Mouse (Mus musculus) lung, adult 18-20 months (tissue): Measurements from ENCODE around the gene Tmem231.

ENCODE experiments used
- DNase-seq, 2 experiments: peaks; one replicate each; pipeline ENCODE4 v3.0.0; 2022; ENCODE audit warnings: mixed read lengths in 2 of 2

Gene Tmem231

GRCm38 (mm10) chr8:111933348-111934076, at the start of gene Tmem231:
Tmem231 (minus strand) TSS chr8:111933881.
- peak; percentile 91 to 94 for DNase-seq

DNA sequence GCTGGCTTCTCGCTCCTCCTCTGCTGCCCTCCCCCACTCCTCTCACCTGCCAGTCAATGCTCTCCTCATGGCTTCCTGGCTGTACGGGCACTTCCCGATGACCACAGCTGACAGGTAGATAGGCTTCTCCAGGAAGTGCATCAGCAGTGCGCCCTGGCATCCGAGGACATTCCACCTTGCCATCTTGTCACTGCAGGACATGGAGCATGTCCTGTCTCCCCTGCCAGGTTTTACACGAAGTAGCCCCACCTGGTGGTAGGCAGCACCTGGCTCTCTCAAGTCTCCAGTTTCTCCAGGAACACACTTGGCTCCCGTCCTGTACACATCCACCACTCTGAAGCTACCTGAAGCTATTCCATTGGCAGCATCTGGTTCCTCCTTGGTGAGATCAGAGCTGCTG, 48.4 kb upstream of the Tmem231 start:
- DNase-seq: peak in 1 of 2 experiments; percentile 12

DNA sequence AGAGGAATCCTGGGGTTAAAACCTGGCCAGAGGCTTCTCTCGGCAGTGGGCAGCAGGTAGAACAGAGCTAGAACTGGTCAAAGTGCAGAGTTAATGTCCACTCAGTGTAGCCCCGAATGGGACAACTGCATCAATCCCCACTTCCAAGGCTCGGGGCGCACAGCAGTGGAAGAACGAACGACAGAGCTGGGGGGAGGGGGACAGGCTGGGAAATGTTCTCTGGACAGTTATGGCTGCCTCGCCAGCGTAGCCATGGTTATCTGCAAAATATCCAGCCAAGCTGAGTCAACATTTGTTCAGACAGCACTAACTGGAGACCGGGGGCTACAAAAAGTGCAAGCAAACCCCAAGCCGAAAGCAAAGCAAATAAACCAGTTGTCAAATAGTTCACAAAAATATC, 44.5 kb upstream of the Tmem231 start:
- no peak for DNase-seq

DNA sequence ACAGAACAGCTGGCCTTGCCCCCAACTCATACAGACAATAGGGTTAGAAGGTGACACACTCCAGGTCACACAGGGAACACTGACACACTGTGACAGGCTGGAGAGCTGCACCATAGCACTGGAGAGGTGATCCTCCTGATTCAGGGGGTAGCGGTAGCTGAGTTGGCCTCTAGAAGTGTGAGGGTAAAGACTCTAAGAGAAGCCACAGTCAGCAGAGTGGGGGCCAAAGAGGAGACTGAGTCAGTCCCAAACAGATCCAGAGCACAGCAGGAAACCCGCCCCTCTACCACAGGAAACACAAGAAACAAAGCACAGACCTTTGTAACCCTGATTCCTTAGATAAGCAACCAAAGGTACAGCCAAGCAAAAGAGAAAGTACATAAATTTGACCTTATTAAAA, 42.6 kb upstream of the Tmem231 start:
- no peak for DNase-seq

GRCm38 (mm10) chr8:111975706-111976105, 42.0 kb upstream of the Tmem231 start:
- DNase-seq: no peak

- no peak for DNase-seq
These were observed 40.5 kb upstream of the Tmem231 start for GRCm38 (mm10) chr8:111974138-111974537.

- DNase-seq: no peak
These were observed 35.3 kb upstream of the Tmem231 start for GRCm38 (mm10) chr8:111968991-111969390.

GRCm38 (mm10) chr8:111968541-111968940, 34.9 kb upstream of the Tmem231 start:
- no peak for DNase-seq

GRCm38 (mm10) chr8:111967246-111967870, 33.7 kb upstream of the Tmem231 start:
- DNase-seq: no peak

DNA sequence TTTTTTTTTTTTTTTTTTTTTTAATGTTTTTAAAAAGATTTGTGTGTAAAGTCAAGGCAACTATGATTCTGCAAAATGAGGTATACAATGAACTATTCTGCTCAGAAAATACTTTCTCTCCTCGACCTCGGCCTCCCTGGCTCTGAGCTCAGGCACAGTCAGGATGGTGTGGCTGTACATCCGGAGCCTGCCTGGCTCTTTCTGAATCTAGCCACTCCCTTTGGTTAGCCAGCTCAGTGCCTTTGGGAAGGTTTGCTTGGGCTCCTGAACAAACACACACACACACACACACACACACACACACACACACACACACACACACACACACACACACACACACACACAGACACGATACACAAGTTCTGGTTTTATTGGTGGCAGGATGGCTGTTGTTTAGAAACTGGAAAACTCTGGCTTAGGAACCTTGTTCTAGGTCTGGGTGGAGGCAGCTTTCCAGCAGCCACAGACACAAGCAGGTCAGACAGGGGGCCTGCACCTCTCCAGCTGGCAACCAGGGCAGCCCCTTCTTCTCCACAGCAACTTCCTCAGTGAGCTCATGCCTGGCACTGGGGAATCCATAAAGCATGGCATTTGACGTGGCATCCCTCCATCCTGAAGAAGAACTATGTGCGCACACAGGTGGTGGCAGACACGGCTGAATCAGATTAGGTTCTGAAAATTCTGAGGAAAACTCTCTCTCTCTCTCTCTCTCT, 31.3 kb upstream of the Tmem231 start:
- DNase-seq: no peak

DNA sequence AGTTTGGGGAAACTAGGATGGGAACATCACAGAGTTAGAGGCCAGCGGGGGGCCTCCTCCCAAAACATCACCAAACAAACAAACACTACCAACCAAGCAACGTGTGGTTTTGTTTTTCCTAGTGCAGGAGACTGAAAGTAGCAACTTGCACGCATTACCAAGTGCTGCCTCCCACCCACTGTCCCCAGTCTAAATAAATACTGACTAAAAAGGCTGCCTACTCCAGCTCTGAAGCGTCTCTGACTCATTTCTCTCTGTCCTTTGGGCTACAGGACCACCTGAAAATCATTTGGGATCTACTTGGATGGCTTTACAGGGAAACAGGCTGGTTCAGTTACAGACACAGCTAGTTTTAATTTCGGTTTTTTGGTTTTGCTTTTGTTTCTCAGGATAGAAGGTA, 30.7 kb upstream of the Tmem231 start:
- DNase-seq: no peak

- no peak for DNase-seq
These were observed 29.9 kb upstream of the Tmem231 start for GRCm38 (mm10) chr8:111963546-111963945.

- DNase-seq: no peak
These were observed 29.4 kb upstream of the Tmem231 start for GRCm38 (mm10) chr8:111963091-111963490.

- DNase-seq: no peak
These were observed 28.9 kb upstream of the Tmem231 start for GRCm38 (mm10) chr8:111962589-111962988.

GRCm38 (mm10) chr8:111961330-111961729, 27.6 kb upstream of the Tmem231 start:
- DNase-seq: no peak

DNA sequence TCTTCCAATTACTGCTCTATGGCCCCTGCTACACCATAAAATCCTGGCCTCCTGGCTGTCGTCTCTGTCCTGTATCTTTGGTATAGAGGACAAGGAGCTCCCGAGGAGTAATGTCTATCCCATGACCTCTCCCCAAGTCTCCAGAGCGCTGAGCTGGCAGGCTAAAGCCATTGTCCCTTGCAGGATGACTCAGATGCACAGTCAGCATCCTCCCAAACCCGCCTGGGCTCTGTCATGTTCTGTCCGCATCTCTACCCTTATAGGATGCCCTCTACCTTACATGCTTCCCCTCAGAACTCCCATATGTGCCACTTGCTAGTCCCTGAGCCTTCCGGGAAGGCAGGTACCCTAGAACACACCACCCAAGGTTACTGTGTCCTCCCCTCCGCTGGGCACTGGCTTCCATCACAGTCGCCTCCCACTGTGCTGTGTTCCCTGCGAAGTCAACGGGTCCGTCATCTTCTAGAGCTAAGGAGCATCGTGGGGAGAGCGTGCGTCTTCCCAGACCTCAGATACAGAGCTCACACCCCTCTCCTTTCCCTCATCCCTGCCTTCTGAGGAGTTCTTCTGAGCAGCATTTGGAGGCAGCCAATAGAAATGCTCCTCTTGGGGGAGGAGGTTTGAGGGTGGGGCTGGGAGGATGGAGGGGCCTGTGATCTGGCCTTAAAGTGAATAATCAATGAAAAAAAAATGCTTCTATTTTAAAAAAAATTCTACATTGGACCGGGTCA, 27.1 kb upstream of the Tmem231 start:
- no peak for DNase-seq

DNA sequence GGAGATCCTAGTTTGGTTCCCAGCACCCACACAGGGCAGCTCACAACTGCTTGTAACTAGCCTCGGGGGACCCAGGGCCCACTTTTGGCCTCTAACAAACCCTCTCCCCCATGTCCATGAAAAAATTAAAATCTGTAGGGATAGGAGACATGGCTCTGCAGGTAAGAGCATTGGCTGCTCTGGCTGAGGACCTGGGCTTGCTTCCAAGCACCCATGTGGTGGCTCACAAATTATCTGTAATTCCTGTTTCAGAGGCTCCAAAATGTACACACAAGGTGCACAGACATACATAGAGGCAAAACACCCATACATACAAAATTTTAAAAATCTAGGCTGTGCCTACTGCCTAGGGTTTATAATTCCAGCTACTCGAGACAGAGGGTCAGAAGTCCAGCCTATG, 23.6 kb upstream of the Tmem231 start:
- no peak for DNase-seq

GRCm38 (mm10) chr8:111955879-111956278, 22.2 kb upstream of the Tmem231 start:
- no peak for DNase-seq

DNA sequence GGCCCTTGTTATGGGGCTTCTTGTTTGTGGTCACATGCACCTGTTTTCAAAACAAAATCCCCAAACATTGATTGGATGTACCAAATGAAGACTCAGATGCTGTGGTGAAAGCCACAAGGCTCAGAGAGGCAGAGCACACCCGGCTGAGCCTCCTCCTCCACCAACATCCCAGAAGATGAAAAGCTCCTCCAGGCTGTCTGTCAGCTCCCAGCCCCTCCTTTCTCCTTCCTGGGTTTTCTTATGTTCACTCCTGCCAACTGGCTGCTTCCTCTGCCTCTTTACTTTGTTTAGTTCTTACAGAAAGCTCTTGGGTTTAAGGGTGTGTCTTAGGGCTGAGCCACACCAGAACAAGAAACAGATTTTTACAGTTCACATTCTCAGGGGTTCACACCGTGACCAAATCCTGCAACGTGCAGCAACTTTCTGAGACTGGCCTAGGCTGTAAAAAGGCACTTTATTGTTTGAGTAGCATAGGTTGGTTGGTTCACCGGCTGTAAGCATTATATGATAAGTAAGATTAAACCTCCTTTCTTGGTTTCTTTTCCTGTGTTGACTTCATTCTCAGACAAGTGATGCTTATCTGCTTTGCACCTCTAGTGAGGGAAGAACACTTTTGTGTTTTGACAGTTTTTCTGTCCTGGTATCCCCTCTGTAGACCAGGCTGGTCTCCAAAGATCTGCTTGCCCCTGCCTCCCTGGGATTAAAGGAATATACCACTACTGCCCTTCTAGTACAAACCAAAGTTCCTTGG, 21.3 kb upstream of the Tmem231 start:
- peak in 1 of 2 experiments; percentile 10 for DNase-seq

GRCm38 (mm10) chr8:111951936-111952335, 18.3 kb upstream of the Tmem231 start:
- DNase-seq: no peak

GRCm38 (mm10) chr8:111951317-111951716, 17.6 kb upstream of the Tmem231 start:
- DNase-seq: peak; percentile 10 to 15

- no peak for DNase-seq
These were observed 17.2 kb upstream of the Tmem231 start for GRCm38 (mm10) chr8:111950846-111951245.
